Mouse (Mus musculus) embryo, embryonic 11.5 days (tissue): Measurements from ENCODE around the gene Msh5.

Experiments used
- DNase-seq: peaks from one replicate; pipeline ENCODE4 v3.0.0-alpha.2; 2012; ENCODE audit warnings: low read depth, low spot score

The Msh5 gene

GRCm38 (mm10) chr17:35070556-35071229 is 24.1 kb upstream of the Msh5 start:
- no peak for DNase-seq

- DNase-seq, result no peak
These were observed 21.8 kb upstream of the Msh5 start for GRCm38 (mm10) chr17:35068213-35068914.

GRCm38 (mm10) chr17:35066084-35066483 is 19.5 kb upstream of the Msh5 start, which contains the start of gene Mpig6b:
Mpig6b (minus strand) TSS chr17:35066184.
- no peak for DNase-seq

GRCm38 (mm10) chr17:35064951-35065947 is 18.7 kb upstream of the Msh5 start, which contains the start of gene Ly6g6c:
Ly6g6c (plus strand) TSS chr17:35065388.
- DNase-seq, result no peak

GRCm38 (mm10) chr17:35064378-35064877 is 17.9 kb upstream of the Msh5 start:
- no peak for DNase-seq

GRCm38 (mm10) chr17:35063466-35063865 is 16.9 kb upstream of the Msh5 start:
- DNase-seq, result no peak

- DNase-seq, result no peak
These were observed 14.8 kb upstream of the Msh5 start for GRCm38 (mm10) chr17:35061299-35061698.

GRCm38 (mm10) chr17:35060737-35061297 is 14.3 kb upstream of the Msh5 start:
- DNase-seq, result no peak

- no peak for DNase-seq
These were observed 13.5 kb upstream of the Msh5 start for GRCm38 (mm10) chr17:35060071-35060470.

- DNase-seq, result peak; percentile 87
These were observed 12.7 kb upstream of the Msh5 start, which contains the start of gene Ddah2 for GRCm38 (mm10) chr17:35058911-35059892. Ddah2 (plus strand) TSS chr17:35059035.

- no peak for DNase-seq
These were observed 11.8 kb upstream of the Msh5 start for GRCm38 (mm10) chr17:35058316-35058715.

GRCm38 (mm10) chr17:35057090-35057489 is 10.5 kb upstream of the Msh5 start:
- DNase-seq, result no peak

- DNase-seq, result no peak
These were observed 9.3 kb upstream of the Msh5 start for GRCm38 (mm10) chr17:35055691-35056495.

- DNase-seq, result no peak
These were observed 5.8 kb upstream of the Msh5 start for GRCm38 (mm10) chr17:35052271-35052798.

- DNase-seq, result peak; percentile 59
These were observed 4.9 kb upstream of the Msh5 start for GRCm38 (mm10) chr17:35051156-35052086.

- no peak for DNase-seq
These were observed 3.7 kb upstream of the Msh5 start for GRCm38 (mm10) chr17:35050126-35050750.

- peak; percentile 64 for DNase-seq
These were observed 3.0 kb upstream of the Msh5 start, which contains the start of gene Clic1 for GRCm38 (mm10) chr17:35049561-35050016. Clic1 (plus strand) TSS chr17:35049966.
